Mouse (Mus musculus): ENCODE measurements around the gene Arhgef17.

DNA sequence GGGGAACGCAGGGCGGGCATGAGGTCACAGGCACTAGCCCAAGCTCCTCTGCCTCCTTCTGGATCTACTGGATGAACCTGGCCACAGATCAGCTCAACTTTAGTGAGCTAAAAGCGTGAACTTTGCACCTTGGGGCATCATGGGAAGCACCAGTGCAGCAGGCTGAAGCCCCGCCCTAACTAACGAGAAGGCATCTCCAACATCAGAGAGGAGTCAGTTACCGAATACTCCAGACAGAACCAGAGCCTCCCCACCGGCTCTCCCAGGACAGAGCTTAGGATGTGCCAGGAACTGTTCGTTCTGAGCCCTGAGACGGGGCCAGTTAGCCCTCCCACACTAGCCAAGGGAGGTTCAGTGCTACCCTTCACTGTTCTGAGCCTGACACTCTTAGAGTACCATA lies 35.9 kb upstream of the Arhgef17 start:
- no peak for TF ChIP-seq CTCF (IDR thresholded peaks at IDR 0.05; ENCODE audit: extremely low read depth, insufficient read length, insufficient replicate concordance, low read depth, low read length)
- no peak for TF ChIP-seq POLR2A (IDR thresholded peaks at IDR 0.05; ENCODE audit: low read depth, low read length)

Measured in small intestine, adult 2 months (tissue).